Mouse (Mus musculus): ENCODE data around the gene C9. TPM values are rescaled to one million over a fixed set of nuclear protein-coding genes. Genes with fewer than 3 reads are reported as not detected.

Gene C9
- total RNA-seq (2014; rRNA removed) (259 and 275 TPM in 2 replicates), polyA plus RNA-seq (2012; rRNA removed) (60.7 and 78.4 TPM in 2 replicates)

GRCm38 (mm10) chr15:6445135-6445534 is at the start of gene C9:
C9 (plus strand) TSS chr15:6445327.
- peak; percentile 96 for DNase-seq (ENCODE audit: extremely low read depth, low read depth, low spot score)
- 22% methylated on average over 2 of the region's 2 CpGs for WGBS
- H3K4me1 ChIP-seq (ENCODE audit: control insufficient read depth, insufficient read depth, low read length), result peaks cover 35% of the 10 kb centered on the region

DNA sequence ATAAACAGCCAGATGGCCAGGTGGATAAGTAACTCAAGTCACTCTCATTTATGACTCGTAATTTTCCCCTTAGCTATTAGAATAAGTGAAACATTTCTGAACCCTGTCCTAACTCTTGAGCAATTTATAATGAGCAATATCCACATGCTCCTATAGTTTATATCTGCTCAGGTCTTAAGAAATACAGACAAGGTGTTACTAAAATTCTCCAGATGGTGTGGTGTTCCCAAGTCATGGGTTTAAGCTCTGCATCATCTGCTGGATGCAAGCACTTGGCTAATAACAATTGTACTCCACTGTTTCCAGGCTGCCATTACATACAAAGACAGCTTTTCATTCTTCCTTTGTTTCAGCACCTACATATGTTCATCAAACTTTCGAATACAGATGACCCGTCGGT is 46.9 kb upstream of the C9 start:
- no peak overlapping the region for H3K4me3 ChIP-seq (ENCODE audit: insufficient read depth, low read depth, low read length)
- no peaks in the 10 kb centered on the region; the same call in 1 of the 2 replicates for H3K79me2 ChIP-seq (ENCODE audit: control insufficient read depth, insufficient read depth, low read length)
- no peaks in the 10 kb centered on the region for H3K27me3 ChIP-seq (ENCODE audit: control insufficient read depth, insufficient read depth, low read length)
- no peak overlapping the region for H3K9ac ChIP-seq (ENCODE audit: low read depth, low read length)
- no peak for DNase-seq (ENCODE audit: extremely low read depth, low read depth, low spot score)
- TF ChIP-seq CTCF (IDR thresholded peaks at IDR 0.05; ENCODE audit: low read depth, low read length) (no peak), POLR2A (IDR thresholded peaks at IDR 0.05; ENCODE audit: extremely low read depth, insufficient read depth, low read length) (no peak)
- WGBS, result 83% methylated on average over 4 of the region's 4 CpGs
- no peaks in the 10 kb centered on the region for H3K36me3 ChIP-seq (ENCODE audit: control insufficient read depth, insufficient read depth, low read length)
- no peaks in the 10 kb centered on the region for H3K4me1 ChIP-seq (ENCODE audit: control insufficient read depth, insufficient read depth, low read length)
- H3K27ac ChIP-seq (replicated peaks; ENCODE audit: insufficient read depth, low read depth, low read length), result no peak overlapping the region

More at GRCm38 (mm10) chr15:6445135-6445534, at the start of gene C9:
- Histone ChIP-seq H3K9ac (ENCODE audit: low read depth, low read length) (peak within 1 kb of the TSS; percentile 81), H3K27ac (replicated peaks; ENCODE audit: insufficient read depth, low read depth, low read length) (peak within 1 kb of the TSS; percentile 92), H3K79me2 (ENCODE audit: control insufficient read depth, insufficient read depth, low read length) (peaks cover 11% of the 10 kb centered on the region; the same call in 1 of the 2 replicates), H3K4me3 (ENCODE audit: insufficient read depth, low read depth, low read length) (peak within 1 kb of the TSS; percentile 47), H3K36me3 (ENCODE audit: control insufficient read depth, insufficient read depth, low read length) (peaks cover 3% of the 10 kb centered on the region; the same call in 1 of the 2 replicates), H3K27me3 (ENCODE audit: control insufficient read depth, insufficient read depth, low read length) (no peaks in the 10 kb centered on the region)
- TF ChIP-seq POLR2A (IDR thresholded peaks at IDR 0.05; ENCODE audit: extremely low read depth, insufficient read depth, low read length) (no peak), CTCF (IDR thresholded peaks at IDR 0.05; ENCODE audit: low read depth, low read length) (no peak)

DNA sequence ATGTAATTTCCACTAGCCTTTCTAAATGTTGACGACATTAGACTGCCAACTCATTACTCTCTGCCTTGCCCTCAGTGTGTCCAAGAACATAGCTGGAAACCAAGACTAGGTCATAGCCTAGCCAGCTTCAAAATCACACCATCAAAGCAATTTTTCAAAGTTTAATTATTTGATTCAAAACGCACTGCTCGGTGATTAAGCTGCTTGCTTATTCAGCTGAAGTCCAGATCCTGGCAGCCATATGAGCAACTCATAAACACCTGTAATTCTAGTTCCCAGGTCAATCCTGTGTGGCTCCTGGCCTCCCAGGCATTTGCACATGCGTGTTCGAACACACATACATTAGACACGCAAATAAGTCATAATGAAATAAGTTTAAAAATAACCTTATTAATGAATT is 46.2 kb upstream of the C9 start:
- no peaks in the 10 kb centered on the region for H3K4me1 ChIP-seq (ENCODE audit: control insufficient read depth, insufficient read depth, low read length)
- H3K4me3 ChIP-seq (ENCODE audit: insufficient read depth, low read depth, low read length), result no peak overlapping the region
- no peak for DNase-seq (ENCODE audit: extremely low read depth, low read depth, low spot score)
- H3K36me3 ChIP-seq (ENCODE audit: control insufficient read depth, insufficient read depth, low read length), result no peaks in the 10 kb centered on the region
- H3K27ac ChIP-seq (replicated peaks; ENCODE audit: insufficient read depth, low read depth, low read length), result no peak overlapping the region
- WGBS, result 83% methylated on average over 6 of the region's 6 CpGs
- TF ChIP-seq POLR2A (IDR thresholded peaks at IDR 0.05; ENCODE audit: extremely low read depth, insufficient read depth, low read length) (no peak), CTCF (IDR thresholded peaks at IDR 0.05; ENCODE audit: low read depth, low read length) (no peak)
- no peak overlapping the region for H3K9ac ChIP-seq (ENCODE audit: low read depth, low read length)
- no peaks in the 10 kb centered on the region for H3K27me3 ChIP-seq (ENCODE audit: control insufficient read depth, insufficient read depth, low read length)
- no peaks in the 10 kb centered on the region for H3K79me2 ChIP-seq (ENCODE audit: control insufficient read depth, insufficient read depth, low read length)

DNA sequence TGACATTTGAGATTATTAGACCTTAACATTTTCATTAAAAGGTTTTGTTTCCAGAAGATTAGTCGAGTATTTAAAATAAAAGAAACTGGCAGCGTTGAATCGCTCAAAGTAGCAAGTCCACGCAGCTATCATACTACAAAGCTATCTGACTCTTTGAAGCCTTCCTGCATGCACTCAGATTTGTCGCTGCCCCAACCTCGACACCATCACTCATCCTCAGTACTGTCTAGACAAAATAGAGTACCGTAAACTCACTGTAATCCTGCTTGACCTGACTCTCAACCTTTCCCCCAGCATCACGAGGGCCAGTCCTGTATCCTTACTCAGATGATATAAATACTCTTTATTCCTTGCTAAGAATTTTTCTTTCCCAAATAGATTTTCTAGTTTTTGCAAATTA is 45.0 kb upstream of the C9 start:
- Histone ChIP-seq H3K4me3 (ENCODE audit: insufficient read depth, low read depth, low read length) (no peak overlapping the region), H3K27me3 (ENCODE audit: control insufficient read depth, insufficient read depth, low read length) (no peaks in the 10 kb centered on the region), H3K79me2 (ENCODE audit: control insufficient read depth, insufficient read depth, low read length) (no peaks in the 10 kb centered on the region), H3K36me3 (ENCODE audit: control insufficient read depth, insufficient read depth, low read length) (no peaks in the 10 kb centered on the region), H3K9ac (ENCODE audit: low read depth, low read length) (no peak overlapping the region), H3K27ac (replicated peaks; ENCODE audit: insufficient read depth, low read depth, low read length) (no peak overlapping the region), H3K4me1 (ENCODE audit: control insufficient read depth, insufficient read depth, low read length) (no peaks in the 10 kb centered on the region)
- WGBS, result 69% methylated on average over 8 of the region's 8 CpGs
- TF ChIP-seq CTCF (IDR thresholded peaks at IDR 0.05; ENCODE audit: low read depth, low read length) (no peak), POLR2A (IDR thresholded peaks at IDR 0.05; ENCODE audit: extremely low read depth, insufficient read depth, low read length) (no peak)
- DNase-seq (ENCODE audit: extremely low read depth, low read depth, low spot score), result no peak

DNA sequence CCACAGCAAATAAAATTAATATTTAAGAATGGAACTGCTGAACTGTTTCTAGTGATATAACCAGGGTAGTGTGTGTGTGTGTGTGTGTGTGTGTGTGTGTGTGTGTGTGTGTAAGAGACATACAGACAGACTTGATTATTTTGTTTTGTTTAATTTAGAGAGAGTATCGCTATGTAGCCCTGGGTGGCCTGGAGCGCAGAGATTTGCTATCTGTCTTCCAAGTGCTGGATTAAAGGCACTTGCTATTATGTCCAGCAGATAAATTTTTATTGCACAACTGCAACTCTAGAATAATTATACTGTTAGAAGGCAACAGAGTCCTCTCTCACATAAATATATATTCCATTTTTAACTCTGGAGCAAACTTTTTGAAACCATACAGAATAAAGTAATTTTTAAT is 42.7 kb upstream of the C9 start:
- Histone ChIP-seq H3K79me2 (ENCODE audit: control insufficient read depth, insufficient read depth, low read length) (no peaks in the 10 kb centered on the region), H3K9ac (ENCODE audit: low read depth, low read length) (no peak overlapping the region)
- TF ChIP-seq POLR2A (IDR thresholded peaks at IDR 0.05; ENCODE audit: extremely low read depth, insufficient read depth, low read length) (no peak), CTCF (IDR thresholded peaks at IDR 0.05; ENCODE audit: low read depth, low read length) (no peak)

DNA sequence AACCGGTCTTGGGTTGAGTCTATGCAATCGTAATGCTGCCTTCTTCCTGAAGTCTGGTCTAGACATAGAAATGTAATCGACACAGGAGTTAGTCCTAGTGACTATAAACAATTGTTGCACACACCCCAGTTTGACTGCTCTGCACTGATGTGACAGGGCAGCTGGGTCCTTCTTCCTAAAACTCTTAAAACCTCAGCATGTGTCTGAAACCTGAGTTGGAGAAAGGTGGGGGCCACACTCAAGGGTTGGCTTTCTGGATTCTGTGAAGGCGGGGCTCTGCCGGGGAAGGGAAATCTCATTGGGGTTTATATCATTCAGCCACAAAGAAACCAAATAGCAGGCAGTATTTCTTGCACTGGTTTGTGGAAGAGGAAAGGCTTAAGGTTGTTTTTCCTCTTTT is 41.0 kb upstream of the C9 start:
- WGBS, result 85% methylated on average over 5 of the region's 5 CpGs
- H3K36me3 ChIP-seq (ENCODE audit: control insufficient read depth, insufficient read depth, low read length), result no peaks in the 10 kb centered on the region
- DNase-seq (ENCODE audit: extremely low read depth, low read depth, low spot score), result no peak
- peaks cover 4% of the 10 kb centered on the region for H3K4me1 ChIP-seq (ENCODE audit: control insufficient read depth, insufficient read depth, low read length)
- no peak overlapping the region for H3K9ac ChIP-seq (ENCODE audit: low read depth, low read length)
- no peaks in the 10 kb centered on the region for H3K27me3 ChIP-seq (ENCODE audit: control insufficient read depth, insufficient read depth, low read length)
- no peak overlapping the region for H3K27ac ChIP-seq (replicated peaks; ENCODE audit: insufficient read depth, low read depth, low read length)
- TF ChIP-seq CTCF (IDR thresholded peaks at IDR 0.05; ENCODE audit: low read depth, low read length), result no peak
- no peak for TF ChIP-seq POLR2A (IDR thresholded peaks at IDR 0.05; ENCODE audit: extremely low read depth, insufficient read depth, low read length)
- H3K79me2 ChIP-seq (ENCODE audit: control insufficient read depth, insufficient read depth, low read length), result no peaks in the 10 kb centered on the region
- no peak overlapping the region for H3K4me3 ChIP-seq (ENCODE audit: insufficient read depth, low read depth, low read length)

More for the DNA sequence above, 42.7 kb upstream of the C9 start:
- no peaks in the 10 kb centered on the region for H3K27me3 ChIP-seq (ENCODE audit: control insufficient read depth, insufficient read depth, low read length)
- H3K4me1 ChIP-seq (ENCODE audit: control insufficient read depth, insufficient read depth, low read length), result peaks cover 2% of the 10 kb centered on the region
- no peak overlapping the region for H3K27ac ChIP-seq (replicated peaks; ENCODE audit: insufficient read depth, low read depth, low read length)
- no peaks in the 10 kb centered on the region for H3K36me3 ChIP-seq (ENCODE audit: control insufficient read depth, insufficient read depth, low read length)
- no peak for DNase-seq (ENCODE audit: extremely low read depth, low read depth, low spot score)
- WGBS, result 68% methylated on average over 2 of the region's 2 CpGs
- H3K4me3 ChIP-seq (ENCODE audit: insufficient read depth, low read depth, low read length), result no peak overlapping the region
